Mouse (Mus musculus): ENCODE data around the gene Ebf1. TPM values are rescaled to one million over a fixed set of nuclear protein-coding genes. Genes with fewer than 3 reads are reported as not detected.
A peak's percentile ranks its signal among the peaks of the same experiment; 100 is the strongest.

Ebf1 gene
- polyA plus RNA-seq, 1 experiment from 2014 or later: 8.1 TPM

DNA sequence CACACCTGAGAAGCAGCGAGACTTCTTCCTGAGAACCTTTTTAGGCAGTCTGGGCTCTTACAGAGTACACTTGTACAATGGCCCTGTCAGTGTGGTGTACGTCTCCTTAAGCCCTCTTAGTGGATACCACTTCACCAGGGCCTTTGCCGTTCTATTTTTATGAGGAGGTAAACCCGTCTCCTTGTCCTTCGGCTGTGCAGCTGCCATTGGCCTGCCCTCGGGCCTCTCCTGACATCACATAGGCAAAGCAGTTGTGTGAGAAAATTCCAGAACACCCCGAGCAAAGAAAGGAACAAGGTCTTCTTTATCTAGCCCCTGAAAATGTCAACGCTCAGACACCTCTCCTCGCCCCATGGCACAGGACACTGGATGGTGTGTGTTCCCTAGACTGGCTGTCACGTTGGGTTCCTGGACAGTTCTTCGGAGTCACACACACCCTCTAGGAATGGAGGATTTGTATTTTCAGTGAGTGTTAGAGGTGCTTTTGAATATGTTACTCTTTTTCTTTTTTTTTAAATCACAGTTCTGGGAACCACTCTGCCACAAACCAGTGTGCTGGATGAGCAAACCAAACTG, 154.0 kb downstream of the Ebf1 start:
- WGBS: 81% methylated on average over 11 of the region's 11 CpGs
- peaks cover 11% of the 10 kb centered on the region for H3K4me1 ChIP-seq
- no peaks in the 10 kb centered on the region for H3K9me3 ChIP-seq
- DNase-seq (ENCODE audit: extremely low spot score, low spot score): no peak
- H3K4me3 ChIP-seq: no peak overlapping the region
- H3K27me3 ChIP-seq (ENCODE audit: poor library complexity, severe bottlenecking): peaks cover 84% of the 10 kb centered on the region
- H3K36me3 ChIP-seq (replicated peaks): no peaks in the 10 kb centered on the region
- H3K27ac ChIP-seq: no peak overlapping the region

DNA sequence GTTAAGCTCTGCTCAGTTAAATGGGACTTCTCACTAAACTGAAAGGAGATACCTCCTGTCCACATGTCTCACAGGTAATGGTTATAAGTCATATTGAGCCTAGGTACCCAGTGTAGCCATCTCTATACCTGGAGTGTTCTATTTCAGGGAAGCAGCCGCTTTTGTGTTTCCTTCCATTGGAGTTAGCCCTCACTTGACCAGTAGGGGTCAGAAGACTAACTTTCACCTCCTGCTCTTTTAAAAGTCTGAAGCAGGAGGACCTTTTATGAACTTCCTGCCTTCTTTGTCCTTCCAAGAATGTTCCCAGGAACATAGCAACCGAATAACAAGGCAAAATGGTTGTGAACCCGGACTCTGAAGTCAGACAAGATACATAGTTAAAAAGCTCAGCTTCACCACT, 157.3 kb downstream of the Ebf1 start:
- no peak overlapping the region for H3K27ac ChIP-seq
- H3K27me3 ChIP-seq (ENCODE audit: poor library complexity, severe bottlenecking): peaks cover 98% of the 10 kb centered on the region
- peaks cover 17% of the 10 kb centered on the region for H3K4me1 ChIP-seq
- no peak overlapping the region for H3K4me3 ChIP-seq
- H3K9me3 ChIP-seq: no peaks in the 10 kb centered on the region
- 77% methylated on average over 3 of the region's 3 CpGs for WGBS
- no peaks in the 10 kb centered on the region for H3K36me3 ChIP-seq (replicated peaks)
- DNase-seq (ENCODE audit: extremely low spot score, low spot score): no peak

- Histone ChIP-seq H3K9me3 (no peaks in the 10 kb centered on the region), H3K4me1 (peaks cover 17% of the 10 kb centered on the region), H3K4me3 (no peak overlapping the region), H3K36me3 (replicated peaks) (no peaks in the 10 kb centered on the region), H3K27ac (no peak overlapping the region), H3K27me3 (ENCODE audit: poor library complexity, severe bottlenecking) (peaks cover 99% of the 10 kb centered on the region)
- no peak for DNase-seq (ENCODE audit: extremely low spot score, low spot score)
- WGBS: 88% methylated on average over 2 of the region's 2 CpGs
Observed at GRCm38 (mm10) chr11:44775549-44775948, 158.4 kb downstream of the Ebf1 start.

DNA sequence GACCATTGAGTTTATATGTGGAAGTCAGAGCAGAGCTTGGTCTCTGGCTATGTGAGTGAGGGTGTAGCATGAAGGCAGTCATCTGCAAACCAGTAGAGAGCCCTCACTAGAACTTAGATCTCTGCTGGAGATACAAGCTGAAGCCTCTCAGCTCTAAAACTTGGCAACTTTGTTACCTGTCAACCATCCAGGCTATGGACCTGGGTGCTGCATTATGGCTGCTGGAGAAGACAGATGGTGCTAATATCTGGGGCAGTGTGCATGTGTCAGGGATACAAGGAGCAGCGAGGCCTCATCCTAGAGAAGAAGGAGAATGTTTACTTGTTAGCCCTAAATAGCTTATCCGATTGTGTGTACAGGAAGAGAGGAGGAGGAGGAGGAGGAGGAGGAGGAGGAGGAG, 159.4 kb downstream of the Ebf1 start:
- no peak for DNase-seq (ENCODE audit: extremely low spot score, low spot score)
- Histone ChIP-seq H3K9me3 (no peaks in the 10 kb centered on the region), H3K4me1 (peaks cover 17% of the 10 kb centered on the region), H3K4me3 (no peak overlapping the region), H3K27ac (no peak overlapping the region), H3K36me3 (replicated peaks) (no peaks in the 10 kb centered on the region), H3K27me3 (ENCODE audit: poor library complexity, severe bottlenecking) (peaks cover 99% of the 10 kb centered on the region)
- WGBS: 88% methylated on average over 2 of the region's 2 CpGs

DNA sequence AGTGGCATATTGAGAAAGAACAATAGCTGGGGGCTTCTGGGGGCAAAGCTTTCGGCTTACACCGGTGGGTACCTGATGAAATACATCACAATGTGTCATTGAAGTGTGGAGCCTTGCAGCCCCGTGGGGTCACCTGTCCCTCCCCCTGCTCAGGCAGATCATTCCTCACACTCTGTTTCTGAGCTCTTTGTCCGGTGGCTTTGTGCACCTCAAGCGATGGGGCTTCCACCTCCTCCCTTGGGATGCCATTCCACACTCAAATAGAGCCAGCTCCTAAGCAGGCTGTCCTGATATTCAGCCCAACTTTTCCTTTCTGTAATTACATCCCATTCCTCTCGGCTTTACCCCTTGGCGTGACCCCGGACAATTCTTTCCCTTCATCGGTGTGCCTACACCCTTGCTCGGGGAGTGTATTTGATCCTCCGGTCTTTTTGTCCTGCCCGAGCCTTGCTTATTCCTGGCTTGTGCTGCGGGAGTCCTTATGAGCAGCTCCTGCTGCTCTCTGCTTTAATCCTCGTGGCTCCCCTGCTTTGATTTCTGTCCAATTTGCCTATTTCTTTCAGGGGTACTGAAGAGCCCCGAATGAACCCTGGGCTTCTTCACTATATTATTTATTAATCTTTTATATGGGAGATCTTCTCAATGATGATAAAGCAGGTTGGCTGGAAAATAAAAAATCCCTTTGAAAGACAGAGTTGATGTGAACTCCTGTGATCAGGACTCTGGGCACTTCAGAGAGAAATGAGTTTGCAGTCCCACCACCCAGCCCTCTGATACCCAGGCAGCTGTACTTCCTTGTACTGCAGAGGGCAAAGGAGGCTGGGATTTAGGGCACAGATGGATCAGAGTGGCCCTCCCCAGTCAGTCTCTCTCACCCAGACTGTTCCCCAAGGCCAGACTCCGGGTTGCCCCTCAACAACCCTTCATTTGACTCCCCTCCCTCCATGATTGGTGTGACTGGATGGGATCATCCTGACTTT, 160.5 kb downstream of the Ebf1 start:
- 24% methylated on average over 16 of the region's 16 CpGs for WGBS
- no peaks in the 10 kb centered on the region for H3K36me3 ChIP-seq (replicated peaks)
- peak overlapping the region; percentile 7; the same call in 1 of the 2 replicates for H3K4me3 ChIP-seq
- no peaks in the 10 kb centered on the region for H3K9me3 ChIP-seq
- peaks cover 17% of the 10 kb centered on the region for H3K4me1 ChIP-seq
- peak; percentile 27 for DNase-seq (ENCODE audit: extremely low spot score, low spot score)
- 0 out of 2 replicates have a peak overlapping the region, but pooled peaks have one; percentile 48 for H3K27ac ChIP-seq
- peaks cover 99% of the 10 kb centered on the region for H3K27me3 ChIP-seq (ENCODE audit: poor library complexity, severe bottlenecking)

DNA sequence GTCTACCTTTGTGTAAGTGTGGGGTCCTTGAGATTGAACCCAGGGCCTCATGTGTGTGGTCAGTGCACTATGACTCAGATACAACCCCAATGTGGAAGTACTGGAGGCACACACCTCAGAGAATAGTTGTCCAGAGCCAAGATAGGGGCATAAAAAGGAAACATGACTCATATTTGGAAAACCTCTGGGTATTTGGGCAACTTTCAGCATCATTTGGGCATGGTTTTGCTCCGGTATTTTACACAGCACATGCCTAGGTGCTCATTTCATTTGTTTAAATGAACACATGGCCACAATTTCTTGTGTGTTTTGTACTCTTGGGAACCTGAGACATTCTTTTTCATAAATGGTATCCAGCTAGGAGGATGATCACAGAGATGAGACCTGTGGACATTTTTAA, 161.9 kb downstream of the Ebf1 start:
- WGBS: 93% methylated on average over 1 of the region's 1 CpGs
- Histone ChIP-seq H3K9me3 (no peaks in the 10 kb centered on the region), H3K27me3 (ENCODE audit: poor library complexity, severe bottlenecking) (peaks cover 100% of the 10 kb centered on the region)

GRCm38 (mm10) chr11:44784255-44785029, 167.3 kb downstream of the Ebf1 start:
- 64% methylated on average over 14 of the region's 14 CpGs for WGBS
- H3K9me3 ChIP-seq: no peaks in the 10 kb centered on the region
- no peak overlapping the region for H3K4me3 ChIP-seq
- no peak for DNase-seq (ENCODE audit: extremely low spot score, low spot score)
- peaks cover 95% of the 10 kb centered on the region for H3K27me3 ChIP-seq (ENCODE audit: poor library complexity, severe bottlenecking)
- H3K4me1 ChIP-seq: peaks cover 21% of the 10 kb centered on the region
- no peak overlapping the region for H3K27ac ChIP-seq
- no peaks in the 10 kb centered on the region for H3K36me3 ChIP-seq (replicated peaks)

More for the DNA sequence above, 161.9 kb downstream of the Ebf1 start:
- Histone ChIP-seq H3K4me3 (no peak overlapping the region), H3K36me3 (replicated peaks) (no peaks in the 10 kb centered on the region), H3K27ac (no peak overlapping the region), H3K4me1 (peaks cover 19% of the 10 kb centered on the region)
- no peak for DNase-seq (ENCODE audit: extremely low spot score, low spot score)

- 40% methylated on average over 7 of the region's 7 CpGs for WGBS
Observed at GRCm38 (mm10) chr11:44785063-44785462, 167.9 kb downstream of the Ebf1 start.

GRCm38 (mm10) chr11:44785479-44785878, 168.4 kb downstream of the Ebf1 start:
- no peak overlapping the region for H3K4me3 ChIP-seq
- peaks cover 21% of the 10 kb centered on the region for H3K4me1 ChIP-seq
- DNase-seq (ENCODE audit: extremely low spot score, low spot score): no peak
- H3K9me3 ChIP-seq: no peaks in the 10 kb centered on the region
- 39% methylated on average over 5 of the region's 5 CpGs for WGBS
- peaks cover 95% of the 10 kb centered on the region for H3K27me3 ChIP-seq (ENCODE audit: poor library complexity, severe bottlenecking)
- H3K27ac ChIP-seq: no peak overlapping the region
- H3K36me3 ChIP-seq (replicated peaks): no peaks in the 10 kb centered on the region

More at GRCm38 (mm10) chr11:44785063-44785462, 167.9 kb downstream of the Ebf1 start:
- H3K9me3 ChIP-seq: no peaks in the 10 kb centered on the region
- no peak overlapping the region for H3K27ac ChIP-seq
- H3K36me3 ChIP-seq (replicated peaks): no peaks in the 10 kb centered on the region
- H3K4me3 ChIP-seq: no peak overlapping the region
- peaks cover 21% of the 10 kb centered on the region for H3K4me1 ChIP-seq
- DNase-seq (ENCODE audit: extremely low spot score, low spot score): no peak
- H3K27me3 ChIP-seq (ENCODE audit: poor library complexity, severe bottlenecking): peaks cover 95% of the 10 kb centered on the region

DNA sequence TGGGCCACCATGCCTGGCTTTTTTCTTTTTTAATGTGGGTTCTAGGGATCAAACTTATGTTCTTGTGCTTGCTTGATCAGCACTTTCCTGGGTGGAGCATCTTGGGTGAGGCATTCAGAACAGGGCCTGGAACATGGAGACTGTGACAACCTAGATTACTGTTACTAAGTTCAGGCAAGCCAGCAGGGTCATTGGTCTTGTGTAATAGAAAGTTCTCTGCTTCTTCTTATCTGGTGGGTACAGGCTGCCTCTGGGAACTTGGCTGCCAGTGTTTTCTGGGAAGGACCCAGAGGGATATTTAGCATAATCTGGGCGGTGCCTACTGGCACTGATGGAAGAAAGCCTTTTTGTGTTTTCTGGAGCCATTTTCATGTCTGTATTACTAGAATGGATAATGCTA, 170.9 kb downstream of the Ebf1 start:
- Histone ChIP-seq H3K4me1 (peaks cover 40% of the 10 kb centered on the region), H3K9me3 (no peaks in the 10 kb centered on the region), H3K27ac (no peak overlapping the region), H3K36me3 (replicated peaks) (no peaks in the 10 kb centered on the region), H3K4me3 (no peak overlapping the region), H3K27me3 (ENCODE audit: poor library complexity, severe bottlenecking) (peaks cover 90% of the 10 kb centered on the region)
- DNase-seq (ENCODE audit: extremely low spot score, low spot score): no peak
- WGBS: 91% methylated on average over 1 of the region's 1 CpGs

- Histone ChIP-seq H3K36me3 (replicated peaks) (no peaks in the 10 kb centered on the region), H3K27ac (no peak overlapping the region), H3K4me1 (peaks cover 28% of the 10 kb centered on the region), H3K4me3 (no peak overlapping the region), H3K27me3 (ENCODE audit: poor library complexity, severe bottlenecking) (peaks cover 92% of the 10 kb centered on the region), H3K9me3 (no peaks in the 10 kb centered on the region)
- no peak for DNase-seq (ENCODE audit: extremely low spot score, low spot score)
- 7% methylated on average over 3 of the region's 3 CpGs for WGBS
Observed at GRCm38 (mm10) chr11:44792816-44793215, 175.7 kb downstream of the Ebf1 start.

DNA sequence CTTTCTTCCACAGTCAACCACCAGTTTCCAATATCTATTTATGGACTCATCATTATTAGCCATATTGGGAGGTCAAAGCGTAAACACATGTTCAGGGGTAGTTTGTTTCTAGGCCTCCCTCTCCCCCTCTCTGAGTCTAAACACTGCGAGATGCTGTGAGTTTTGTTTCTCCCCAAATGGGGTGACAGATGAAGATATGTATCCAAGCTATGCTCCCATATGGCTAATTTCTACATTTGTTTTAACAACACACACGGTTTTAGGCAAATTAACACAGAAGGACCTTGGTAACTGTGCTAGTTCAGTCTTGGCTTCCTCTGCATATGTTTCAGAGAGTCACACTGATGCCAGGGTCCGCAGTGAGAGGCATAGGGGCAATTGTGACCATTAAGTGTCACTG, 177.8 kb downstream of the Ebf1 start:
- H3K27me3 ChIP-seq (ENCODE audit: poor library complexity, severe bottlenecking): peaks cover 92% of the 10 kb centered on the region
- WGBS: 91% methylated on average over 4 of the region's 4 CpGs
- H3K36me3 ChIP-seq (replicated peaks): no peaks in the 10 kb centered on the region
- H3K9me3 ChIP-seq: no peaks in the 10 kb centered on the region
- peaks cover 35% of the 10 kb centered on the region for H3K4me1 ChIP-seq
- no peak overlapping the region for H3K4me3 ChIP-seq
- no peak for DNase-seq (ENCODE audit: extremely low spot score, low spot score)
- no peak overlapping the region for H3K27ac ChIP-seq

Measured in forebrain, embryonic 10.5 days (tissue).